Mouse (Mus musculus): ENCODE results near the gene Atp13a1.

DNA sequence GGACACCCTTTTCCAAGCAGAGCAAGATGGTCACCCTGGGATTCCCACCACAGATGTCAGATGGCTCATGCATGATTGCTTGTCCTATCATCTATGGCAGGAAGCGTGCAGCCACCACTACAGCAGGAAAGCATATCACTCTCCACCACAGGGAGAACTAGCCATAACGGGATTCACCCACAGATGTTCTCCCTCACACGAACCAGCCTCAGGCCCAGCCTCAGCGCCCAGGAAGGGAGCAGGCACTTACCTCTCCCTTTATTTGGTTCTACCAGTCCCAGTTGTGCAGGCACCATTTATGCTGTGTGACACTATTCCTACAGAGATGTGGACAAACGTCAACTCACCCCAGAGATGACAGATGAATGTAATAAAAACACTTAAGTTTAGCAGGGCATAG is 1.9 kb upstream of the Atp13a1 start:
- TF ChIP-seq CTCF (IDR thresholded peaks at IDR 0.05; ENCODE audit: borderline replicate concordance, control insufficient read depth, extremely low read depth, insufficient read depth, low read length, poor library complexity) (no peak), POLR2A (IDR thresholded peaks at IDR 0.05; ENCODE audit: control insufficient read depth, extremely low read depth, insufficient read depth, low read length, poor library complexity) (no peak)

All from thymus, adult 2 months (tissue).